Mouse (Mus musculus): ENCODE measurements at regions not wholly inside any gene's neighbourhood (a gene's known extent, or its start where the extent isn't known, plus 50 kb on each side); places are given as distances from the start of the nearest gene placed in this dataset.
A peak's percentile ranks its signal among the peaks of the same experiment; 100 is the strongest.

- DNase-seq, result no peak
These were observed 51.2 kb upstream of the Pja2 start for GRCm38 (mm10) chr17:64382894-64383293.

- no peak for DNase-seq
These were observed 51.9 kb upstream of the Pja2 start for GRCm38 (mm10) chr17:64383600-64383999.

GRCm38 (mm10) chr17:64390349-64390748 is 58.6 kb upstream of the Pja2 start:
- no peak for DNase-seq

- DNase-seq, result peak; percentile 16
These were observed 65.7 kb upstream of the Pja2 start for GRCm38 (mm10) chr17:64397254-64397897.

DNA sequence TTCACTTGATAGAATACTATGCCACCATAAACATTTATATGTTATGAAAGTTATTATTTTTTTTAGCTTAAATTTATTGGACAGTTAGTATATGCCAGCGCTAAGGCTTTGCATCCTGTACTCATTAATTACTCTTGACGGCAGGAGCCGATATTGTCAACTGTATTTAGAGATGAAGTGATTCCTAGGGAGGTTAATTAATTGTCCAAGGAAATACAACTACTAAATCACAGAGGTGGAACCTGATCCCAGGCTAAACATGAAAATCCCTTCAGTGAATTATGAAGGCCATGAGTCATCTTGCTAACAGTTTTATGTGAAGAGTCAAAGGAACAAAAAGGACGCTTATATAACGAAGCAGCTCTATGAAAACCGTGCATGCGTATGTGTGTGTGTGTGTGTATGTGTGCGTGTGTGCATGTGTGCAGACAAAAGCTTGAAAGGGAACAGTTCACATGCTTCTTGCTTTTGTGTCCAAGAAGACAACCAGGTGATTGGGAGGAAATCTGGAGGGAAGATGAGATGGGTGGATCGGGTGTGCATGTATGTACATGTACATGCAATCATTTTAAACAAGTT is 66.5 kb upstream of the Pja2 start:
- peak; percentile 42 for DNase-seq

DNA sequence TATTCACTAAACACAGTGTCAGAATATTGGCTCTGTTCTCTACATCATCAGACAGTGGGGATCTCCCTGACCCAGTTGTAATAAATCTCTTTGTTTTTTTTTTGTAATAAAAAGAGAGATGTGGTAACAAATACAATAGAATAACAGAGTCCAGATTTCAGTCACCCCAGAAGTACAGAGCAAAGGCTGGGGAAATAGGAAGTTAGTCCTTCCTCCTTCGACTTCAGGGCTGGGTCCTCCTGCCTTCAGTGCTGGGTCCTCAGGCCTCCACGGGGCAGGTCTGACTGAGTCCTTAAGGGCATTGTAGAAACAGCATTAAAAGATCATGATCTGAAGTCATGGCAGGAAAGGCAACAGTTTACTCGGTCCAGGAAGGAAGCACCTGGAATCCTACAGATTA is 67.0 kb upstream of the Pja2 start:
- DNase-seq, result no peak

DNA sequence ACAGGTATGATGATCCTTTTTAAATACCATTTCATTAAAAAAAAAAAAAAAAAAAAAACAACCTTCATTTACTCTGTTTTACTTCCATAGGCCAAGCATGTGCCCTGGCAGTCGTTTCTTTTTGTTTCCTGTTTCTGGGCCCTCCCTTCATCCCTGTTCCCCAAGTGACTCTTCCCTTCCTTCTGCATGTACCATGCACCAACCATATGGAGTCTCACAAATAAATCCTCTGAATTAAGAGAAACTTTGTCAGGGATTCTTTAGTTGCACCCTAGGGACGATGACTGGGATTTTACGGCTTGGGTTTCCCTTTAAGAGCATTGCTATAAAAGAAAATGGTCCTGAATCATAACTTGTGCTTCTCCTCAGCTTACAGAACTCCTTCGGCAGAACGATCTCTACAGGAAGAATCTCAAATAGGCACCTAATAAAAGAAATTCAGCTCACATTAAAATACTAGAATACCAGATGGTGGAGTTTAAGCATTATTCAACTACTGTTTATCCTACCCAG is 75.1 kb upstream of the Pja2 start:
- no peak for DNase-seq

DNA sequence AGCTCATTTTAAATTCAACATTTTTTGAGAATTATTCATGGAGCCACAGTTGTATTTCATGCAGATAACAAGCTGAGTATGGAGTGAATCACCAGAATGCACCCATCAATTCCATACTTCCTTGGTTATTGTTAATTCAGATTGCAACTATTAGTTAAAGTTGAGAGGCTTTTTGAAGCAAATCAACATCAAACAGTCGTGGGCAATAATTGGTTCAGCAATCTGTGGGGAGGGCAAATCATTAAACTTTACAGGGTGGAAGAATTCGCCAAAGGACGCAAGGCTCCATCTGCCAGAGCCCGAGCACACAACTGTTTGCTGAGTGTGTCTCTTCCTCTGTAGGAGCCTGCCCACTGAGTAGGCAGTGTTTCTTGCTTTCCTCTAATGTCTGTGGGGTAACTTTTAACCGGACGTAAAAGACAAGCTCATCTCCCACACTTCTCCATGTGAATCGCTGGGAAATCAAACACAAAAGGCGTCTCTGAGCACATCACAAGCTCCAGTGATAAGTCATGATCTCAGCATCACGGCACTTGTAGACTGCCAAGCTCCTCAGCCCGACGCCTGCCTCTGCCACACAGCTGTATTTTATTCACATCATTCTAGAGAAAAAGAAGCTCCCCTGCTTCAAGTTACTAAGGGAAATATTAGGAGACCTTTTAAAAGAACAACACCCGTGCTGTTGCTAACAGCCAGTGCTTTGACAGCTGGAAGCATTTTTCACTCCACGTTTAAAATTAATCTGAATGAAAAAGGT is 75.7 kb upstream of the Pja2 start:
- no peak for DNase-seq

DNA sequence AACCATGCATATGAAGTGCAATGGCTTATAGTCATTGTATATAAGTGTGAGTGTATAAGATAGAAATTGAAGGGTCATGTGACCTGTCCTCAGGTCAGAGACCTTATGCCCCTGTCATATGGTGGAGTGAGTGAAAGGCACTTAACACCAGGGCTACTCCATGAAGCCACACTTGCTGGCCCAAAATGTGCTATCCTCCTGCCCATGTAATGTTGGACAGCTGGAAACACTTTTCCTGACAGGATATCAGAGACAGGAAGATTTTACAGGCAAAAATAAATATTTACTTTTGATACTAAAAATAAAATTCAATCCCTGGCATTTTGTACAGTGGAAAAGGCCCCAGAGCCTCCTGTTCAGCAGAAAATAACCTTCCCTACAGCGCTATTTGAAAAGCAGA is 94.1 kb upstream of the Pja2 start:
- DNase-seq, result no peak

- DNase-seq, result no peak
These were observed 94.8 kb upstream of the Pja2 start for GRCm38 (mm10) chr17:64426536-64426935.

DNA sequence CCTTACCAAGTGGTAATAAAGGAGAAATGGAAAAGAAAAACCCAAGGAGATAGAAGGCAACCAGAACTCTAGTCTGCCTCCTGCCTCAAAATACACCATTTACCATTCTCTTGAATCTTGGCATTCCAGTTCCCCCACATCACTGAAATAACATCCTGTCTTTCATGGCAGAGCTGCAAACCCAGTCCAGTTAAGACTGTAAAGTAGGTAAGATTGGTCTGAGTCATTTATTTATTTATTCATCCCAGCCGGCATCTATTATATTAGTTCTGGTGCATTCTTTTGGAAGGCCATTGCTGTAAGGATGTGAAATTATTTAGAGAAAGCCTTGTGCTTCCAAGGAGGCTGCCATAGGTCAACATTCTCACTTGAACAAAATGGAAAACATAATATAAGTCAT is 107.9 kb upstream of the Pja2 start:
- no peak for DNase-seq

- DNase-seq, result no peak
These were observed 123.0 kb upstream of the Pja2 start for GRCm38 (mm10) chr17:64454736-64455135.

DNA sequence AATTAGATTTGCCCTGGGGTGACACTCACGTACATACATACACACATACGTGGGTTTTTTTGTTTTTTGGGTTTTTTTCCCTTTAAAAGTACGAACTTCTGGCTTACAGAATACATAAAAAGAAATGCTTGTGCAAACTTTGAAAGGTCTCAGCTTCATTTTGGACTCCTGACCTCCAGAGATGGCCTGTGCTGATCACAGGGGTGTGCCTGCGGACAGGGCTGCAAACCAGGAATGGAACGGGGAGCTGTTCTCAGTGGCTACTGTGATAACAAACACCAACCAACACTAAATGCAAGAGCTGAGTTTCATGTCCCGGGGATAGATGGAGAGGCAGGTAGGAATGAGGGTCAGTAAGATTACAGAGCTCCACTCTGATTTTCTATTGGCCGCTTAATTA is 134.3 kb upstream of the Man2a1 start:
- DNase-seq, result no peak

GRCm38 (mm10) chr17:64466746-64467145 is 133.8 kb upstream of the Man2a1 start:
- no peak for DNase-seq

- no peak for DNase-seq
These were observed 133.2 kb upstream of the Man2a1 start for GRCm38 (mm10) chr17:64467297-64467696.

- DNase-seq, result no peak
These were observed 130.7 kb upstream of the Man2a1 start for GRCm38 (mm10) chr17:64469754-64470400.

- peak; percentile 66 for DNase-seq
These were observed 119.9 kb upstream of the Man2a1 start for GRCm38 (mm10) chr17:64480607-64481038.

GRCm38 (mm10) chr17:64484835-64485234 is 115.7 kb upstream of the Man2a1 start:
- no peak for DNase-seq

GRCm38 (mm10) chr17:64489769-64490335 is 110.7 kb upstream of the Man2a1 start:
- no peak for DNase-seq

DNA sequence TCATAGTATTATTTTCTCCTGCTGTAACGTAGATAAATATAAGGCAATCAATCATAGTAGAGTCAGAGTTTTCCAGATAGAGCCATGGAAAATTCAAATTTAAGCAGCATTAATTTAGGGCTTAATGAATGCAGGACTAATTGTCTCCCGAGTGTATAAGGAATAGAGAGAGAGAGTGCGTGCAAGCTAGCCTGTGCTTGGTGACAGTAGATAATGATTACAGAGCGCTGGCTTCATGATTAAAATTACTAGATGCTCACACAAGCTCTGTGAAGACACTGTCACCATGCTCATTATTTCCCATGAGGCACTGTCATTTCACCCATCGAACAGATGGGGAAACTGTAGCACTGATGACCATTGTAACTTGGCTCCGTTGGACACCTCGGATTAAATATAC is 109.9 kb upstream of the Man2a1 start:
- no peak for DNase-seq

- DNase-seq, result no peak
These were observed 108.6 kb upstream of the Man2a1 start for GRCm38 (mm10) chr17:64491922-64492353.

DNA sequence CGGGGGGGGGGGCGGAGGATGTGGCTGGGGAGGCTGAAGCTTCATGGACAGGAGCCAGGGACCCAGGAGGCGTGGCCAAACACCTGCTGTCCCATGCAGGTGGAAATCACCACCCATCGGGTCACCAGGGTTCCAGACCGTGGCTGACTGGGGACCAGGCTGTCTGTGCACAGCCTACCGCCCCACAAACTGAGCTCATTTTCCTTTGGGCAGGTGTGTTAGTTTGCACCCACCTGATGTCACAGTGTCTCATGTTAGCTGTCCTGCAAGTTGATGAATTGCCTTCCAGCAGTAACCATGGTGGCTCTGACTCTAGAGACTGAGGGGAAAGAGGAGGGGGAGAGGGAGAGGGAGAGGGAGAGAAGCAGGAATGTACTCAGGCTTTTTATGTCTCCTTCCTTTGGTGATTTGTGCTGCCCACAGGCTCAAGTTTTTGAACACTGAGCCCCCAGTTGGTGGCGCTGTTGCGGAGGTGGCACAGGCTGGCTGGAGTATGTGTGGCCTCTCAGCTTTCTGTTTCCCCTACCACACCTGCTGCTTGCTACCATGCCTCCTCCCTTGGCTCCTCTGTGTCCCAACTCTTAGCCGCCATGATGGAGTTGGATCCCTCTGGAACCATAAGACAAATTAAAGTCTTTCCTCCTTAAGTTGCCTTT is 107.8 kb upstream of the Man2a1 start:
- DNase-seq, result peak; percentile 76

All from adrenal gland, postnatal 14 days (tissue).